Mouse (Mus musculus): ENCODE results near the gene Brip1. TPM values are rescaled to one million over a fixed set of nuclear protein-coding genes. Genes with fewer than 3 reads are reported as not detected.

The Brip1 gene
- polyA plus RNA-seq, 1 experiment = 0.06 TPM

GRCm38 (mm10) chr11:86038701-86039100 is 162.3 kb downstream of the Brip1 start:
- DNase-seq (ENCODE audit: extremely low spot score in 1 of 2, low spot score in 1 of 2) = no peak

DNA sequence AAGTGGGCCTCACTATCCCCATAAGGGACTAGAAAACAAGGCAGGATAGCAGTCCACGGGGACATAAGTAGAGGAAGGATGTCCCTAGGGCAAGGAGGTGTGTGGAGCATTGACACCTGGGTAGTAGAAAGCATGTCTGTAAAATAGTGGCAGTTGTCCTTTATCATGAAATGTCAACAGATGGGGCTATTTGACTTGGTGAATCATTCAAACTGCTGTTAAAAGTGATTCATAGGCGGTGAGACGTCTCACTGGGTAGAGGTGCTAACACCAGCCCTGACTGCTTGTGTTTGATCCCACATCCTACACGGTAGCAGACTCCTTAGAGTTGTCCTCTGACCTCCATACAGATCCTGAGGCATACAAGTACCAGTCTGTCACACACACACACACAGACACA is 168.1 kb downstream of the Brip1 start:
- no peak for DNase-seq (ENCODE audit: extremely low spot score in 1 of 2, low spot score in 1 of 2)

DNA sequence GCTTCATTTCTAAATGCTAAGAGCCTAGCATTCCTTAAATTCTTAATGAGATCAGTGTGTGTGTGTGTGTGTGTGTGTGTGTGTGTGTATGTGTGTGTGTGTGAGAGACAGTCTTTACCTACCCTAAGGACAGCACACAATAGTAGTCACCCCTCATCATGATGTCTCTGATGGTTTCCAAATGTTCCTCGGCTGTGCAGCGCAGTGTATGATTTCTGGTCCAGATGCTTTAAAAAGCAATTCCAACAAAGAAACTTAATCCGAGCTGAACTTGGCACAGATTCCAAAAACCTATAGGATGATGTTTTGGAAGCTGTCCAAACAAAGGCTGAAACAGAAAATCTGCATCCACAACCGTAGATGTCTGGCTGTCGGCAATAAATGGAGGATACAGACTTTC is 173.0 kb downstream of the Brip1 start:
- no peak for DNase-seq (ENCODE audit: extremely low spot score in 1 of 2, low spot score in 1 of 2)

DNA sequence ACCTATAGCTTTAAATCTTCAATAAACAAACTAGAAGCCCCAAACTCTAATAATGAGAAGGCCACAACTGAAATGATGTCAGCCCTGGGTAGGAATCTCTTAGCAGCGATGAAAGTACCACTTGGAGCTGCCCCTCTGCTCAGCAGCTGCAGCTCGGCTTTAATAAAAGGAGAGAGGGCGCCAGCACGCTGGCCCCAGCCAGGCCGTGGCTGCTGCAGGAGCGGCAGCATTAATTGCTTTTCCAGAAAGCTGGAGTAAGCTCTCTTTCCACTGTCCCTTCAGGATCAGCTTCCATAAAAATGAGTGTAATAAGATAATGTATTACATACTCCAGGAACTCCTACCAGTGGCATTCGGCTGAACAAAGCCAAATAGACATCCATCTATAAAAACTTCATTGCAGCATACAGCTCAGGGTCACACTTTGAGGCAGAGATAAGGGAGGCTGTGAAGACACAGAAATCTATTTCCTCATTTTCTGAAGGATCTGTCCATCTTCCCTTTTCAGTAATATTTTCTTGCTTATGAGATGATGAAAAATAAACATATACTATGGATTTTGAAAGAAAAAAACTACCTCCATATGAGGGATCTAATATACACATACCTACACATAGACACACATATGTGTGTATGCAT is 174.3 kb downstream of the Brip1 start:
- DNase-seq (ENCODE audit: extremely low spot score in 1 of 2, low spot score in 1 of 2) = no peak

GRCm38 (mm10) chr11:86022439-86022838 is 178.6 kb downstream of the Brip1 start:
- peak in 1 of 2 experiments; percentile 7 for DNase-seq (ENCODE audit: extremely low spot score in 1 of 2, low spot score in 1 of 2)

DNA sequence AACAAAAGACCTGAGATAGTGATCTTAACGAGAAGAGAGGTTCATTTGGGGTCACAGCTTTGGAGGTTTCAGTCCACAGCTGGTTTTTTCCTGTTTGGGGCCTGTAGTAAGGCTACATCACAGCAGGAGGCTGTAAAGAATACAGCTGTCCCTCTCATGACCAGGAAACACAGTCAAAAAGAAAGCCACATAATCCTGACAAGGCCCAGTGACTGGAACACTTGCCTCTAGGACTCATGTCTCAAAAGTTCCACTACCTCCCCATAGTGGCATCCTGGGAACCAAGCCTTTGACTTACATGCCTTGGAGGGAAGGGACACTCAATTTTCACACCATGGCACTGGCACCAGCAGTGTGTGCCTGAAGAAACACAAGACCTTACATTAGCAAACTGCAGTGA is 181.0 kb downstream of the Brip1 start:
- no peak for DNase-seq (ENCODE audit: extremely low spot score in 1 of 2, low spot score in 1 of 2)

- DNase-seq (ENCODE audit: extremely low spot score in 1 of 2, low spot score in 1 of 2) = no peak
Observed at GRCm38 (mm10) chr11:86016242-86016641, 184.8 kb downstream of the Brip1 start.

DNA sequence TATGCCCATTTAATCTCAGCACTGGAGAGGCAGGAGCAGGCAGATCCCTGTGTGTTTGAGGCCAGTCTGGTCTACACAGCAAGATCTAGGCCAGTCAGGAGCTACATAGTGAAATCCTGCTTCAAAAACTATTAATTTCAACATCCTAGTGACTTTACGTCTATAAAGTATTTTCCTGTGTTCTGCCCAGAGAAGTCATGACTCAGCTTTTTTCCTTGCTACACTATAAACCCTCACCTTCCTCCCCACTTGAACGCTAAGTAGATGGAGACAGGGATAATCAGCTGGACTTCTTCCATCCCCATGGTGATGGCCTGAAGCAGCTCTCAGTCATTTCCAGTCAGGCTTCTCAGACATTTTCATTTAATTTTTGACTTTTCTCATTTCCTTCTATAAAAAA is 187.9 kb downstream of the Brip1 start:
- DNase-seq (ENCODE audit: extremely low spot score in 1 of 2, low spot score in 1 of 2) = no peak

GRCm38 (mm10) chr11:86010458-86010857 is 190.5 kb downstream of the Brip1 start:
- no peak for DNase-seq (ENCODE audit: extremely low spot score in 1 of 2, low spot score in 1 of 2)

- DNase-seq (ENCODE audit: extremely low spot score in 1 of 2, low spot score in 1 of 2) = no peak
Observed at GRCm38 (mm10) chr11:86008211-86008905, 192.6 kb downstream of the Brip1 start.

Other genes starting within 250 kb of the Brip1 start
- 17.0 and 21.5 TPM in 2 replicates for gene Ints2, start 56.4 kb upstream of the Brip1 start, polyA plus RNA-seq (2012; rRNA removed)
- 20.7 and 22.0 TPM in 2 replicates for gene Med13, start 156.4 kb upstream of the Brip1 start, polyA plus RNA-seq (2012; rRNA removed)

Measured in frontal cortex, adult 2 months (tissue).